26 mouse cellular contexts compared by ENCODE assay signal in the genomic region with DNA sequence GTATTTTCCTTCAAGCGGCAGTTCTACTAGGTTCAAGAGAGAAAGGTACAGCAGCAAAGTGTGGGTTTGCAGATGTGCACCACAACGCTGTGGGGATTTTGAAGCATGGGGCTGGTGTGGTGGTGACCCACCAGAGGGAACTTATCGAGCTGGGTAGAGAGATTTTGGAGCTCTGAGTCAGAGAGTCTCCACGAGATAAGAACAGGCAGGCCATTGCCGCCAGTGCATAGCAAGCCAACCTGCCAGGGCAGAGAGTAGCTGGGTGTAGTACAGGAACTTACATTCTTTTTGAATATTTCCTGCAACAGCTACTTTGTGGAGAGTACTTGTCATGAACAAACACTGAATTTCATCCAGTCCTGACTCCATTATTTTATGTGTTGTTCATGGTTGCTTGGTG. TPM values are rescaled to one million over a fixed set of nuclear protein-coding genes. Genes with fewer than 3 reads are reported as not detected.
A peak's percentile ranks its signal among the peaks of the same experiment; 100 is the strongest.
DNase-seq lines count a peak whose midpoint lies in the region; ATAC-seq and TF ChIP-seq lines count a peak whose summit lies in the region.
"Had no signal": no experiment of that assay in that cellular context is flagged by ENCODE, and none has a peak within 500 bp of the region (broad histone marks: within the 10 kb centered on the region; RNA-seq: fewer than 3 reads in every experiment).

No protein-coding gene starts in this region.

- H3K27ac ChIP-seq in lung, postnatal 0 days (ENCODE audit: low read length), result no peak overlapping the region
- H3K27ac ChIP-seq in MEL (ENCODE audit: control insufficient read depth, low read depth, low read length), result no peak overlapping the region

- no peaks in the 10 kb centered on the region for H3K4me1 ChIP-seq in lung, postnatal 0 days (ENCODE audit: insufficient read depth, low read depth, low read length)
- H3K4me1 ChIP-seq in lung, adult 2 months (ENCODE audit: control insufficient read depth, insufficient read depth, low read length), result no peaks in the 10 kb centered on the region
- no peaks in the 10 kb centered on the region for H3K4me1 ChIP-seq in MEL (ENCODE audit: control insufficient read depth in 1 of 2, insufficient read depth in 2 of 2, low read length in 2 of 2)

- no peak overlapping the region for H3K4me2 ChIP-seq in lung, postnatal 0 days (replicated peaks; ENCODE audit: low read depth, low read length)

- no peak for TF ChIP-seq RAD21 in MEL (IDR thresholded peaks at IDR 0.05; ENCODE audit: low read depth, low read length)

- H3K4me3 ChIP-seq in lung, postnatal 0 days (ENCODE audit: low read depth, low read length), result no peak overlapping the region
- no peak overlapping the region for H3K4me3 ChIP-seq in lung, adult 2 months (replicated peaks; ENCODE audit: extremely low read depth, low read depth, low read length)
- H3K4me3 ChIP-seq in MEL (ENCODE audit: control insufficient read depth in 1 of 2, insufficient read depth in 1 of 2, low read depth in 2 of 2, low read length in 2 of 2), result peak overlapping the region; percentile 18 to 21; a peak in 1 of 4 replicates

- DNase-seq in lung, adult 18-20 months, result peak; percentile 12 to 24
- DNase-seq in lung, postnatal 0 days (ENCODE audit: low spot score), result no peak
- peak; percentile 17 for DNase-seq in lung, postnatal 36 days
- DNase-seq in lung, adult 2 months, result no peak
- DNase-seq in MEL (ENCODE audit: low read depth, low spot score), result peak; percentile 59
- DNase-seq: adrenal gland, adult 2 months; adrenal gland, adult 8-10 months; adrenal gland, postnatal 10 days; adrenal gland, postnatal 14 days; adrenal gland, postnatal 25 days; adrenal gland, postnatal 36 days; B cell, adult 2 months; cerebellum, adult 11 months; cerebellum, adult 11-12 months; cerebellum, adult 18-20 months; cerebellum, adult 2 months; cerebellum, adult 8-10 months had no signal

- 57% methylated on average over 5 of the region's 5 CpGs for WGBS in lung, postnatal 0 days
- WGBS in lung, adult 2 months, result 63% methylated on average over 5 of the region's 5 CpGs

- H3K79me2 ChIP-seq in MEL (ENCODE audit: control insufficient read depth, insufficient read depth, low read length, poor library complexity), result no peaks in the 10 kb centered on the region

- no peak for TF ChIP-seq EP300 in lung, postnatal 0 days (IDR thresholded peaks at IDR 0.05)
- TF ChIP-seq EP300 in MEL (IDR thresholded peaks at IDR 0.05; ENCODE audit: low read depth in 1 of 2, low read length in 2 of 2), result no peak

- no peak overlapping the region for H3K9ac ChIP-seq in lung, postnatal 0 days (replicated peaks; ENCODE audit: low read depth)
- H3K9ac ChIP-seq in MEL (ENCODE audit: control insufficient read depth, low read depth, low read length, poor library complexity, severe bottlenecking), result no peak overlapping the region

- TF ChIP-seq CTCF in lung, postnatal 0 days (IDR thresholded peaks at IDR 0.05), result no peak
- no peak for TF ChIP-seq CTCF in lung, adult 2 months (IDR thresholded peaks at IDR 0.05; ENCODE audit: insufficient read depth, low read length)
- TF ChIP-seq CTCF in MEL (IDR thresholded peaks at IDR 0.05 in 2 of 3, conservative IDR thresholded peaks at IDR 0.05 in 1 of 3; ENCODE audit: control insufficient read depth in 1 of 3, insufficient read depth in 1 of 3, low read depth in 2 of 3, low read length in 3 of 3, poor library complexity in 1 of 3, severe bottlenecking in 1 of 3), result no peak

- H3K27me3 ChIP-seq in lung, postnatal 0 days (replicated peaks; ENCODE audit: insufficient read depth, low read length), result no peaks in the 10 kb centered on the region
- no peaks in the 10 kb centered on the region; a peak in 1 of 4 replicates for H3K27me3 ChIP-seq in MEL (ENCODE audit: control insufficient read depth in 1 of 2, insufficient read depth in 2 of 2, low read length in 2 of 2)

- no peaks in the 10 kb centered on the region for H3K9me3 ChIP-seq in lung, postnatal 0 days (ENCODE audit: low read length)
- no peaks in the 10 kb centered on the region for H3K9me3 ChIP-seq in MEL (replicated peaks; ENCODE audit: insufficient read depth, low read length)
- H3K9me3 ChIP-seq: G1E had no signal

- H3K36me3 ChIP-seq in lung, postnatal 0 days (ENCODE audit: insufficient read depth, low read length), result no peaks in the 10 kb centered on the region
- peaks cover 0 to 5% of the 10 kb centered on the region in 2 experiments; a peak in 1 of 4 replicates for H3K36me3 ChIP-seq in MEL (ENCODE audit: control insufficient read depth in 1 of 2, insufficient read depth in 2 of 2, low read length in 2 of 2)
- H3K36me3 ChIP-seq: G1E had no signal

- no peak for TF ChIP-seq POLR2A in lung, adult 2 months (IDR thresholded peaks at IDR 0.05; ENCODE audit: borderline replicate concordance, extremely low read depth, low read depth, low read length)
- no peak; a peak in 1 of 4 replicates for TF ChIP-seq POLR2A in MEL (IDR thresholded peaks at IDR 0.05; ENCODE audit: control insufficient read depth in 1 of 2, insufficient read depth in 1 of 2, low read depth in 1 of 2, low read length in 2 of 2, poor library complexity in 1 of 2)

- no peak for ATAC-seq in lung, postnatal 0 days
- ATAC-seq in CD4-positive, CD25-positive, alpha-beta regulatory T cell, adult 4 months, result no peak
- ATAC-seq: activated CD4-positive, CD25-positive, alpha-beta regulatory T cell, adult 4 months; Patski had no signal

TF ChIP-seq in MEL, 35 proteins besides CTCF, POLR2A, EP300 and RAD21:
- TF ChIP-seq GATA1 (IDR thresholded peaks at IDR 0.05; ENCODE audit: low read depth, low read length), result peak; percentile 70
- TF ChIP-seq ZMIZ1 (IDR thresholded peaks at IDR 0.05; ENCODE audit: low read depth, low read length), result no peak

RNA-seq across cellular contexts. Expression of a gene that starts 8.6 kb away (rescaled TPM):
- 261 and 262 TPM in 2 replicates for polyA plus RNA-seq in lung, postnatal 0 days (2015; fragmentation: Nextera tagmentation; extraction: Ambion mirVana)
- 145 and 157 TPM in 2 replicates for polyA plus RNA-seq in lung, adult 2 months (2012; rRNA removed)
- 18.1 and 20.2 TPM in 2 replicates for total RNA-seq in MEL (2012; rRNA removed)
- polyA plus RNA-seq in MEL (2012; ENCODE audit: insufficient read depth in 1 of 2, insufficient read length in 2 of 2, low read depth in 1 of 2, low replicate concordance in 2 of 2, missing spikeins in 1 of 2), result 10 to 100 TPM in 1 of 2 experiments, not detected in 1; 73.4 TPM
- polyA plus RNA-seq in CD4-positive, CD25-positive, alpha-beta regulatory T cell, adult 4 months (2017; shearing (Covaris generic)), result 100 to 1,000 TPM; 138 to 145 TPM

RNA-seq across cellular contexts. Expression of a gene that starts 21.7 kb away (rescaled TPM):
- 0.14 and 0.20 TPM in 2 replicates for polyA plus RNA-seq in lung, postnatal 0 days (2015; fragmentation: Nextera tagmentation; extraction: Ambion mirVana)
- 12.6 and 44.1 TPM in 2 replicates for polyA plus RNA-seq in lung, adult 2 months (2012; rRNA removed)
- total RNA-seq in MEL (2012; rRNA removed), result not detected in 2 replicates
- polyA plus RNA-seq in MEL (2012; ENCODE audit: insufficient read depth in 1 of 2, insufficient read length in 2 of 2, low read depth in 1 of 2, low replicate concordance in 2 of 2, missing spikeins in 1 of 2), result not detected
- not detected for polyA plus RNA-seq in CD4-positive, CD25-positive, alpha-beta regulatory T cell, adult 4 months (2017; shearing (Covaris generic))
- total RNA-seq: CH12.LX had no signal
- polyA plus RNA-seq: activated CD4-positive, CD25-positive, alpha-beta regulatory T cell, adult 4 months; G1E; Patski had no signal

RNA-seq across cellular contexts. Expression of a gene that starts 24.1 kb away (rescaled TPM):
- polyA plus RNA-seq in lung, postnatal 0 days (2015; fragmentation: Nextera tagmentation; extraction: Ambion mirVana), result 0.23 and 0.25 TPM in 2 replicates
- 0.29 and 1.6 TPM in 2 replicates for polyA plus RNA-seq in lung, adult 2 months (2012; rRNA removed)
- not detected in 2 replicates for total RNA-seq in MEL (2012; rRNA removed)
- not detected for polyA plus RNA-seq in MEL (2012; ENCODE audit: insufficient read depth in 1 of 2, insufficient read length in 2 of 2, low read depth in 1 of 2, low replicate concordance in 2 of 2, missing spikeins in 1 of 2)
- under 1 TPM in 1 of 2 experiments, not detected in 1; 0.08 TPM for polyA plus RNA-seq in CD4-positive, CD25-positive, alpha-beta regulatory T cell, adult 4 months (2017; shearing (Covaris generic))
- total RNA-seq: adrenal gland, adult 18-20 months; adrenal gland, postnatal 25 days; adrenal gland, postnatal 36 days; adrenal gland, postnatal 4 days had no signal
- polyA plus RNA-seq: activated CD4-positive, CD25-positive, alpha-beta regulatory T cell, adult 4 months; C2C12; G1E; Patski had no signal

RNA-seq across cellular contexts. Expression of a gene that starts 34.5 kb away (rescaled TPM):
- polyA plus RNA-seq in lung, postnatal 0 days (2015; fragmentation: Nextera tagmentation; extraction: Ambion mirVana), result 2.5 and 2.6 TPM in 2 replicates
- polyA plus RNA-seq in lung, adult 2 months (2012; rRNA removed), result 7.6 and 7.8 TPM in 2 replicates
- total RNA-seq in MEL (2012; rRNA removed), result not detected in 2 replicates
- under 1 TPM in 1 of 2 experiments, not detected in 1; 0.04 TPM for polyA plus RNA-seq in MEL (2012; ENCODE audit: insufficient read depth in 1 of 2, insufficient read length in 2 of 2, low read depth in 1 of 2, low replicate concordance in 2 of 2, missing spikeins in 1 of 2)
- under 1 TPM; 0.42 to 0.70 TPM for polyA plus RNA-seq in CD4-positive, CD25-positive, alpha-beta regulatory T cell, adult 4 months (2017; shearing (Covaris generic))
- polyA plus RNA-seq: C2C12, G1E, Patski had no signal

RNA-seq across cellular contexts. Expression of a gene that starts 41.3 kb away (rescaled TPM):
- polyA plus RNA-seq in lung, postnatal 0 days (2015; fragmentation: Nextera tagmentation; extraction: Ambion mirVana), result 0.86 and 0.91 TPM in 2 replicates
- 2.3 and 2.4 TPM in 2 replicates for polyA plus RNA-seq in lung, adult 2 months (2012; rRNA removed)
- total RNA-seq in MEL (2012; rRNA removed), result not detected in 2 replicates
- not detected for polyA plus RNA-seq in MEL (2012; ENCODE audit: insufficient read depth in 1 of 2, insufficient read length in 2 of 2, low read depth in 1 of 2, low replicate concordance in 2 of 2, missing spikeins in 1 of 2)
- polyA plus RNA-seq in CD4-positive, CD25-positive, alpha-beta regulatory T cell, adult 4 months (2017; shearing (Covaris generic)), result 1 to 10 TPM in 1 of 2 experiments, not detected in 1; 1.3 TPM
- total RNA-seq: adrenal gland, postnatal 14 days; adrenal gland, postnatal 36 days; ES-E14; G1E had no signal
- polyA plus RNA-seq: C2C12; cerebellum, adult 2 months; G1E; Patski had no signal

Comparison
In these comparisons a context has a peak if more than half of its experiments do, and no peak if none do; other contexts are left out.
1. DNase-seq: peak in lung, adult 18-20 months (2 of 2), lung, postnatal 36 days (single experiment) and MEL (single experiment); none in lung, postnatal 0 days (single experiment) and lung, adult 2 months (single experiment).
2. RNA of a gene that starts 21.7 kb away (polyA plus RNA-seq): 12.6 to 44.1 TPM in lung, adult 2 months; 0.14 to 0.20 TPM in lung, postnatal 0 days, not detected in CD4-positive, CD25-positive, alpha-beta regulatory T cell, adult 4 months and not detected in MEL; every median in the first group is over 10 times any median in the second.
3. H3K4me3 ChIP-seq: peak in MEL (2 of 2); none in lung, postnatal 0 days (single experiment) and lung, adult 2 months (single experiment).